Mouse (Mus musculus) cerebellum, adult 2 months (tissue): ENCODE measurements around the gene Rad51b.

ENCODE experiments used
- CTCF ChIP-seq: fragments of 200-500 bp; IDR thresholded peaks from 2 replicates; pipeline ENCODE4 v1.5.1; 2011; ENCODE audit warnings: low read depth, mild to moderate bottlenecking, control low read depth, low read length, moderate library complexity, borderline replicate concordance; ENCODE audit not compliant: insufficient read depth
- POLR2A ChIP-seq: fragments of 200-500 bp; IDR thresholded peaks from 2 replicates; pipeline ENCODE4 v1.6.1; 2011; ENCODE audit warnings: low read length, control low read depth, borderline replicate concordance; ENCODE audit not compliant: insufficient read depth

DNA sequence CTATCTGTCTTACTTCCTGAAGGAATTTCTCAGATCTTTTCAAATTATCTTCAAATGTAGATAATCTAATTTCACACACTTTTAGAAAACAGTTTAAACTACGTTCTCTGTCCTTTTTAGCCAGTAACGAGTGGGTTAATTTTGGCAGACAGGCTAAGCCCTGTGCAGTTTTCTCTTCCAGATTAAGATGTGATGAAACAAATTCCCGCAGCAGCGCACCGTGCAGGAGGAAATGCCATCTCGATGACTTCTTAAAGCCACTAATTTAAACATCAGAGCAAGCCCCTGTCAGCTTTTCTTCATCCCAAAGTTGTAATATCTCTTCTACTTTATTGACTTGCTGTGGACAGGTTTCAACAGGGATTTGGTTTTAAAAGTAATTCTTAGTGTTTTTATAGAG lies 123.5 kb downstream of the Rad51b start:
- TF ChIP-seq CTCF = no peak
- TF ChIP-seq POLR2A = no peak
